Mouse (Mus musculus): ENCODE measurements around the gene Gm8909. TPM values are rescaled to one million over a fixed set of nuclear protein-coding genes. Genes with fewer than 3 reads are reported as not detected.

The Gm8909 gene
- polyA plus RNA-seq (2021): not detected

DNA sequence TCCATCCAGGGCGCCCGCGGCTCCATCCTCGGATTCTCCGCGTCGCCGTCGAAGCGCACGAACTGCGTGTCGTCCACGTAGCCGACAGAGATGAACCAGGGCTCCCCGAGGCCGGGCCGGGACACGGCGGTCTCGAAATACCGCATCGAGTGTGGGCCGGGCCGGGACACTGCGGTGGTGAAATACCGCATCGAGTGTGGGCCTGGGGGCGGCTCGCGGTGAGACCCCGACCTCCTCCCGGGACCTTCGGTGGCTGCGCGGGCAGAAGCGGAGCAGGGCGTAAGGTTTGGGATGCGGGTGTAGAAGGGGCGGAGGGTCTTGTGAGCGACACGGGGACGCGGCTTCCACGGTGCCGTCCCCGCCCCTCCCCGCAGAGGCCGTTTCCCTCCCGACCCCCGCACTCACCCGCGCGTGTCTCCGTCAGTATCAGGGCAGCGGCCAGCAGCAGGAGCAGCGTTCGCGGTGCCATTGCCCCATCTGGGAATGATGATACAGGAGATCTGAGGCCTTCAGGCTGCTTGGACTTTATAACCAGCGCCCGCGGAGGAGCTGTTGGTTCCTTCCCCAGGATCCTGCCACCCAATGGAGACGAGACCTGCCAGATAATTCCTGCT, at the start of gene Gm8909:
Gene Gm8909, minus strand, starts transcription at position 499 of the 614 bp plus-strand sequence.
- DNase-seq (ENCODE audit: low read depth, low spot score) (no peak), ATAC-seq (no peak)
- in situ Hi-C loops (cut with MboI; ENCODE audit: low pct_unique_long_range_greater_than_20kb): no loop called here
- no peak for TF ChIP-seq CTCF (IDR thresholded peaks at IDR 0.05)
- no peaks in the 10 kb centered on the region for H3K27me3 ChIP-seq
- ChIA-PET POLR2A (no interaction called here), CTCF (no interaction called here)

DNA sequence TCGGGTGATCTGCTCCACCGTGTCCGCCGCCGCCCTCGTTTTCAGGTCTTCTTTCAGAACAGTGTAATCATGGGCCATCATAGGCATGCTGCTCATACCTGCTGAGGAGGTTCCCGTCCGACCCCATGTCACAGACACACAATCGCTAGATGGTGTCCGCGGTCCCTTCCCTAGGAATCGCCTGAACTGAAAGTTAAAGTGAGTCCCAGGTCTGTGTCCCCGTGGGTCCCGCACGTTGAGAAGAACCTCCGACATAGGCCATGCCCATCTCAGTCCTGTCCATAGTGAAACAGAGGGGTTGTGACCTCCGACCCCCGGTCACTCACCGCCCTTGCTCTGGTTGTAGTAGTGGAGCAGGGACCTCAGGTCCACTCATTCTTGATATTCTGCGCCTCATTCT, 47.2 kb upstream of the Gm8909 start:
- CTCF ChIA-PET: no interaction called here
- peaks cover 4% of the 10 kb centered on the region for H3K27me3 ChIP-seq
- TF ChIP-seq CTCF (IDR thresholded peaks at IDR 0.05): no peak
- DNase-seq (ENCODE audit: low read depth, low spot score) (no peak), ATAC-seq (no peak)
- in situ Hi-C loops (cut with MboI; ENCODE audit: low pct_unique_long_range_greater_than_20kb): no loop called here
- POLR2A ChIA-PET: no interaction called here

DNA sequence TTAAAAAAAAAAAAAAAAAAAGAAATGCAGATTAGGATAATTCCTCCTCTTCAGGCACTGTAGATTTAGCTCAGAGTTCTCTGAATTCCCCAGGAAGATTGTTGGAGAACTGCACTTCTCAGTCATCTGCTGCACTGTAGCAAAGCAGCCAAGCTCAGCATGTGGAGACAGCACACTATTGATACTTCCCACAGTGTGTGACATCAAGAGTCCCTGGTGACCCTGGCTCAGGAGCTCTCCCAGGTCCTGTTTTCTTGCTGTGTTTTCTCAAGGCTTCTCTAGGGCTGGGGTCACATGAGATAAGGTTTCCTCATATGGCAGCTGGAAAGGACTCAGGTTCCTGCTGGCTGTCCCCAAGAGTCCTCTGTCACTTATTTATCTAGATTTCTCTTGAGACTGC, 38.5 kb upstream of the Gm8909 start:
- TF ChIP-seq CTCF (IDR thresholded peaks at IDR 0.05): no peak
- ChIA-PET POLR2A (interaction anchor here (0.6 kb wide), 1 partner anchor 24 kb away, joined by 3 read pairs; no protein-coding TSS in a partner anchor), CTCF (no interaction called here)
- H3K27me3 ChIP-seq: no peaks in the 10 kb centered on the region
- in situ Hi-C loops (cut with MboI; ENCODE audit: low pct_unique_long_range_greater_than_20kb): no loop called here
- ATAC-seq (no peak), DNase-seq (ENCODE audit: low read depth, low spot score) (no peak)

DNA sequence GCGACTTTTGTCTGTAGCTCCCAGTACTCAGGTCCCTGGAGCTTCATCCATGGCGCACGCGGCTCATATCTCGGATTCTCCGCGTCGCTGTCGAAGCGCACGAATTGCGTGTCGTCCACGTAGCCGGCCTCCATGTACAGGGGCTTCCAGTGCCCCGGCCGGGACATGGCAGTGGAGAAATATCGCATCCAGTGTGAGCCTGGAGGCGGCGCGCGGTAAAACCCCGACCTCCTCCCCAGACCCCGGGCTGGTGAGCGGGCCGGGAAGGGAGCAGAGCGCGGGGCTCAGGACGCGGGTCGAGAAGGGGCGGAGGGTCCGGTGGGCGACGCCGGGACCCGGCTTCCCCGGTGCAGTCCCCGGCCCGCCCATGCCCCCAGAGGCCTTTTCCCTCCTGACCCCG, 37.5 kb upstream of the Gm8909 start:
- ChIA-PET CTCF (no interaction called here), POLR2A (no interaction called here)
- H3K27me3 ChIP-seq: no peaks in the 10 kb centered on the region
- no peak for TF ChIP-seq CTCF (IDR thresholded peaks at IDR 0.05)
- in situ Hi-C loops (cut with MboI; ENCODE audit: low pct_unique_long_range_greater_than_20kb): no loop called here
- ATAC-seq (no peak), DNase-seq (ENCODE audit: low read depth, low spot score) (no peak)

DNA sequence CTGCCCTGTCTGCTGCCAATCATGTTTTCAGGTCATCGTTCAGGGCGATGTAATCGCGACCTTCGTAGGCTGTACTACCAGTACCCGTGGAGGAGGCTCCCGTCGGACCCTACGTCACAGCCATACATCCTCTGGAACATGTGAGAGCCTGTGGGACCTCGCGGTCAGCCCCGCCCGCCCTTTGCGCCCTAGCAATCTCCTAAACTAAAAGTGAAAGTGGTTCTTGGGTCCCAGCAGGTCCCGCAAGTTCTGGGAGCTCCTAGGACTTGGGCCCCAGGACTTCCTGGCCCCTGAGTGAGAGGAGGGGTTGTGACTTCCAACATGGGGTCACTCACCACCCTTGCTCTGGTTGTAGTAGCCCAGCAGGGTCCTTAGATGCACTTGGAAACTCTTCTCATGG, 37.1 kb upstream of the Gm8909 start:
- CTCF ChIA-PET: no interaction called here
- TF ChIP-seq CTCF (IDR thresholded peaks at IDR 0.05): no peak
- no peak for ATAC-seq
- no peak for DNase-seq (ENCODE audit: low read depth, low spot score)
- H3K27me3 ChIP-seq: no peaks in the 10 kb centered on the region
- in situ Hi-C loops (cut with MboI; ENCODE audit: low pct_unique_long_range_greater_than_20kb): no loop called here
- POLR2A ChIA-PET: no interaction called here

DNA sequence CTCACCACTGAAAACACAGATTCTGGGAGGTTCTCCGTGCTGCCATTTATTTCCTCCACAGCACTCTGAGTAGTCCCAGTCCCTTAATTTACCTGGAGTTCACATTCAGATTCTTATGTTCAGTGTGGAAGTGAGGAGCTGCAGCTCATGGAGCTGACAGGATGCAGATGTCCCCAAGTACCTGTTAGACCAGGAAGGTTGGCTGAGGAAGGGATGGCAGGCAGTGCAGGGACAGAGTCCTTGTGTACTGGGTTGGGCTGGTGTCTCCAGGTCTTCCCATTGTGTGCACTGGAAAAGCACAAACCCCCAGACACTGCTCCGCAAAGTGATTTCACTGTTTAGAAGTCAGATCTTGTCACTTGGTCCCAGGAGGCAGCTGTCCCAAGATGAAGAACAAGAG, 33.5 kb upstream of the Gm8909 start:
- peaks cover 3% of the 10 kb centered on the region for H3K27me3 ChIP-seq
- POLR2A ChIA-PET: no interaction called here
- in situ Hi-C loops (cut with MboI; ENCODE audit: low pct_unique_long_range_greater_than_20kb): no loop called here
- CTCF ChIA-PET: no interaction called here
- TF ChIP-seq CTCF (IDR thresholded peaks at IDR 0.05): no peak
- DNase-seq (ENCODE audit: low read depth, low spot score): no peak
- ATAC-seq: no peak

DNA sequence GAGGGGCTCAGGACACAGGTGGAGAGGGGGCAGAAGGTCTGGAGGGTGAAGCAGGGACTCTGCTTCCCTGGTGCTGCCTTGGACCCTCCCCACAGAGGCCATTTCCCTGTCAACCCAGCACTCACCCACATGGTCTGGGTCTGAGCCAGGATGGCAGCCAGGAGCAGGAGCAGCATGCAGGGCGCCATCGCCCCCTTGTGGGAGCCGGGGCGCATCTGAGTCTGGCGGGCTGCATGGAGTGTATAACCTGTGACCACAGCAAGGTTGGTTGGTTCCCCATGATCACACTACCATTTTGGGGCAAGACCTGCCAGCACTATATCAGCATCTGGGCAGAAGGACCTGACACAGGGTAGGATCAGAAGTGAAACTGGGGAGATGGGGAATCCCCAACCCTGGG, 30.0 kb upstream of the Gm8909 start:
- in situ Hi-C loops (cut with MboI; ENCODE audit: low pct_unique_long_range_greater_than_20kb): no loop called here
- ATAC-seq (no peak), DNase-seq (ENCODE audit: low read depth, low spot score) (no peak)
- ChIA-PET POLR2A (no interaction called here), CTCF (no interaction called here)
- H3K27me3 ChIP-seq: peaks cover 3% of the 10 kb centered on the region
- TF ChIP-seq CTCF (IDR thresholded peaks at IDR 0.05): no peak

DNA sequence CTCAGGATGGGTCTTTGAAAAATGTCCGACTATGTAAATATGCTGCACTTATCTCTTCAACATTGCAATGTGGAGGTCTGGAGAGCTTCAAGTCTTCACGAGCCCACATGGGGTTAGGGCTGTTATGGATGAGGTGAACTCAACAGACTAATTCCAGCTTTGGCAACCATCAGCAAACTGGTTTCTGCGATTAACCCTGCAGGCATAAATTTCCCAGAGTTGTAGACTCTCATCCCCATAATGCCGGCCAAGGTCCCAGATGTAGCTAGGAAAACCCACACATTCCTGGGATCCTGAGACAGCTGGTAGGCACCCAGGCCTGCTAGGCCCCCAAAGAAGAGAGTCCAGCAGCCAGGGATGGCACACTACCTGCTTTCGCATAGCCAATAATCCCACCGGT, 26.1 kb upstream of the Gm8909 start:
- POLR2A ChIA-PET: no interaction called here
- DNase-seq (ENCODE audit: low read depth, low spot score) (no peak), ATAC-seq (no peak)
- peaks cover 2% of the 10 kb centered on the region for H3K27me3 ChIP-seq
- in situ Hi-C loops (cut with MboI; ENCODE audit: low pct_unique_long_range_greater_than_20kb): no loop called here
- CTCF ChIA-PET: no interaction called here
- TF ChIP-seq CTCF (IDR thresholded peaks at IDR 0.05): no peak

DNA sequence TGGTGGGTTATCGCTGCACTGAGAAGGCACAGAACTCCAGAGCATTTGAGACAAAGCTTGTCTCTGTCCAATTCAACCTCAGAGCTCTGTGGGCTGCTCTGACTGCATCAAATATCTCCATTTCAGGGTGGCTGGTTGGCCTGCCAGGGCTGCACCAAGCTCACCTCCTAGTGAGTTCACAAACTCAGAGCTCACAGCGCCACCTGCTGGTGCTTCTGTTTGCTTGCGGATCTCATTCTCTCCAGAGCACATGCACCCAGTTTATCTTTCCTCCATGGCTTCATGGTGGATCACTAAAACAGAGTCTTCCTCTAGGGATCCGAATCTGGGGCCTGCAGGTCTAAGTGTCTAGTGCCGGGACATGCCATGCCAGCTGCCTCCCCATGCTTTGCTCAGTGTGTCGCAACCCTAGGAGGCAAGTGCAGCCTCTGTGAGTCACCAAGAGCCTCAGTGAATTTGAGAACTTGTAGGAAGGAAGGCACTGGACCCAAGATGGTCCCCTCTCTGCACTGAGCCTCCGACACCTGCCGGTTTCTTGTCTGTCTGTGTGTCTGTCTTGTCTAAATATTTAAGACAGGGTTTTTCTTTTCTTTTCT, 25.3 kb upstream of the Gm8909 start:
- in situ Hi-C loops (cut with MboI; ENCODE audit: low pct_unique_long_range_greater_than_20kb): no loop called here
- ChIA-PET POLR2A (no interaction called here), CTCF (interaction anchor here (2.6 kb wide), 1 partner anchor 133 kb away, joined by 12 read pairs; no protein-coding TSS in a partner anchor)
- ATAC-seq (no peak), DNase-seq (ENCODE audit: low read depth, low spot score) (no peak)
- no peak for TF ChIP-seq CTCF (IDR thresholded peaks at IDR 0.05)
- peaks cover 1% of the 10 kb centered on the region for H3K27me3 ChIP-seq

DNA sequence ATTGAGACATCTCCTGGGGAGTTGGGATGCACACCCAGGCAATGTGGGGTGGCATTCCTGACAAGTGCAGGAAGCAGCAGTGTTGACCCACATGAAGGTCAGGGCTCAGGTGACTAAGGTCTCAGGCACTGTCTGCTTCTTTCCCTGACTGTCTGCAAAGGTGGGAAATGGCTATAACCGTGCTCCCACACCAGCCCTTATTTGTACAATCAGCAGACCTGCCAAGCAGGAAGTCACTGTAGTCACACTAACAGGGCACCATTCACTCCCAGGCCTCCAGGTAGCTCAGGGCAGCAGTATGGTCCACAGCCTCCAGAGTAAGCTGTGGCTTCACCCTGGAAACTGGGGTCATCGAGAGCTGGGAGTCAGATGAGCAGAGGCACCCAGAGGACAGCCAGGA, 24.0 kb upstream of the Gm8909 start:
- CTCF ChIA-PET: interaction anchor here (2.6 kb wide), 1 partner anchor 132 kb away, joined by 12 read pairs; no protein-coding TSS in a partner anchor

DNA sequence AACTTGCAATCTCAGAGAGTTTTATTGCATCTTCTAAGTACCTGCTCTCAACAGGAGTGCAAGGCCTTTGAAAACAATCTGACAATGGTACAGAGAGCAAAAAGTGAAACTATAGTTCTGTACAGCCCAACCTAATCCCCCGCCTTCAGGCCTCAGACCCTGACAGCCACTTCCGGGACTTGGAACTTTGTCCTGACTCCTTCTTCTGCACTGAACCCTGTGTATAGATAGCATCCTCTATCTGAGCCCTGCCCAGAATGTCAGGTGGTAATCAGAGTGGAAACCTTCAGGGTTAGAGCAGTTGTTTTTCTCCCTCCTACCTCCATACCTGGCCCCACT, 21.8 kb upstream of the Gm8909 start, which contains the start of gene H2-T3:
Gene H2-T3, minus strand, starts transcription at position 119 of the 339 bp plus-strand sequence.
- in situ Hi-C loops (cut with MboI; ENCODE audit: low pct_unique_long_range_greater_than_20kb): no loop called here
- CTCF ChIA-PET: interaction anchor here (1.2 kb wide), 1 partner anchor 19 kb away, joined by 3 read pairs; no protein-coding TSS in a partner anchor
- ATAC-seq (no peak), DNase-seq (ENCODE audit: low read depth, low spot score) (no peak)
- POLR2A ChIA-PET: no interaction called here
- peaks cover 6% of the 10 kb centered on the region for H3K27me3 ChIP-seq
- TF ChIP-seq CTCF (IDR thresholded peaks at IDR 0.05): no peak

More for the DNA sequence above, 24.0 kb upstream of the Gm8909 start:
- no peak for TF ChIP-seq CTCF (IDR thresholded peaks at IDR 0.05)
- ATAC-seq: peak; percentile 18
- POLR2A ChIA-PET: no interaction called here
- H3K27me3 ChIP-seq: peaks cover 6% of the 10 kb centered on the region
- DNase-seq (ENCODE audit: low read depth, low spot score): no peak
- in situ Hi-C loops (cut with MboI; ENCODE audit: low pct_unique_long_range_greater_than_20kb): no loop called here
